Mouse (Mus musculus): ENCODE measurements at regions not wholly inside any gene's neighbourhood (a gene's known extent, or its start where the extent isn't known, plus 50 kb on each side); places are given as distances from the start of the nearest gene placed in this dataset.
"Not testable (repeated sequence)": the region's sequence is repeated elsewhere in the genome, so short reads cannot be mapped to it uniquely, and the experiment has no call there.

DNA sequence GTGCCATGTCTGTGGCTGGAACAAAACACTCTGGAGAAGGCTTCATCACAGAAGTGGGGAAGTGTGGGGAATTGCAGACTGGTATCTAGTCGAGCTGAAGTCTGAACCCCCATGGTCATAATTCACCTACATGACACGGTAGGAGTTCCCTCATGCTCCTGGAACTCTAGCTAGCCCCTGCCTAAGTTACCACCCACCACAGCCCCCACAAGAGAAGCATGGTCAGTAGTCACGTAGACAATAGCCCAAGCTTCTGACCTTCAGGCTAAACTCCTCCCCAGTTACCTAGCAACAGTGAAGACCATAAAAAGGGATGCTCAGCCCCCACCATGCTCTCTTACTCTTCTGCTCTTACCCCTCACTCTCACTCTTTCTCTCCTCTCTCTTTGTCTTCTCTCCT lies 143.8 kb upstream of the Gm17728 start:
- DNase-seq: not testable (repeated sequence)

DNA sequence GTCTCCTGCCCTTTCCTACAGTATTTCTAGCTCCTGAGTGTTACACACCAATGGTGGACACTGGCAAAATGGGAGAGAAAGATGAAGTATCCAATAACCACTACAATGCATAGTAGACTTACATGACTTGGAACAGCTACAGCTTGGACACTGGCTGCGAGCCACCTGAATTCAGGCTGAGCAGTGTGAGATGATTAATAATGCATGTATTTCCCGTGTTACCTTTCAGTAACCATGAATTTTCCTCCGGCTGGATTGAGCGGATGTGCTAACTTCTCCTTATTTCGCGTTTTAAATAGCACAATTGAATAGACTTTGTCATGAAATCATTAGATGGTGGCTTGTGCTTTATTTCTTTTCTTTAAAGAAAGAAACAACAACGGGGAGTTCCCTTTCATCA lies 142.4 kb upstream of the Gm17728 start:
- no peak for DNase-seq

GRCm38 (mm10) chr17:9281891-9282290 lies 140.0 kb upstream of the Gm17728 start:
- DNase-seq: no peak

DNA sequence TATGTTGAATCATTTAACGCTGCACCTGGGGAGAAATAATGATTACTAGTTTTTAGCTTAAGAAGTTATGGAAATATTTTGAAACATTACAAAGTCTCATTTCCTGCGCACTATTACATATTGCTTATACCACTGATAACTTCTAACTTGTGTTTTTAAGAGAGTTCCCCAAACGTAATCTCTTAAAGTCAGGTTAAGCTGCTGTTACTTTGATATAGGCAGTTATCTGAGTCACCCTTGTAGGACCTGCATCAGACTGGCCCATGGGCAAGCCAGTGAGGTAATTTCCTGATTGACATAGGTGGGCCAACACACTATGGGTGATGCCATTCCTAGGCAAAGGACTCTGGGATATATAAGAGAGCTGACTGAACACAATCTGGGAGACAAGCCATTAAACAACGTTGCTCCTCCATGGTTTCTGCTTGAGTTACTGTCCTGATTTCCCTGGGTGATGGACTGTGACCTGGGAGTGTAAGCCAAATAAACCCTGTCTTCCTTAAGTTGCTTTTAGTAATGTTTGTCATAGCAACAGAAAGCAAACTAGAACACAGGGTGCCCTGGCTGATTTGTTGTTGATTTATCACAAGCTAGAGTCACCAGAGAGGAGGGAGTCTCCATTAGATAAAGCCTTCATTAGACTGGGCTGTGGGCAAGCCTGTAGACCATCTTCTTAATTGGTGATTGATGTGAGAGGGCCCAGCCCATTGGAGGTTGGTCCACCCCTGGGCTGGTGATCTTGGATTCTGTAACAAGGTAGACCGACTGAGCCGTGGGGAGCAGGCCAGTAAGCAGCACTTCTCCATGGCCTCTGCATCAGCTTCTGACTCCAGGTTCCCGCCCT lies 139.3 kb upstream of the Gm17728 start:
- DNase-seq: no peak

GRCm38 (mm10) chr17:9286431-9286830 lies 135.4 kb upstream of the Gm17728 start:
- no peak for DNase-seq

GRCm38 (mm10) chr17:9286834-9287233 lies 135.0 kb upstream of the Gm17728 start:
- DNase-seq: no peak

GRCm38 (mm10) chr17:9287682-9288081 lies 134.2 kb upstream of the Gm17728 start:
- DNase-seq: no peak

GRCm38 (mm10) chr17:9291601-9292000 lies 130.3 kb upstream of the Gm17728 start:
- DNase-seq: no peak

DNA sequence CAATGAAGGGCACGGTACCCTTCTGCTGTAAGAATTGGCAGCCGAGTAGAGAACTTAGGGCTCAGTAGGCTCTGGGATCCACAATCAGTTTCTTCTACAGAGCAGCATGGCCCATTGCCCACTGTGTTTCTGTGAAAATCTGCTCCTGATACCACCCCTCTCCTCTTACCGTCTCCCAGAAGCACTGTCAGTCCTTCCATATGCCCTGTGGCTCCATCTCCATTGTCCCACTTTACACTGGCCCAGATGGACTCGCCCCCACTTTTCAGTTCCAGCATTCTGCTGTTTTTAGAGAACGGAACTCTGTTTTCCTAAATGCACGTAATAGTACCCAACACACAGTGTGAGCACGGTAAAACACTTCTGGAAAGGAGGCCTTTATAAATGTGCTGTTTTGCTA lies 129.6 kb upstream of the Gm17728 start:
- no peak for DNase-seq

DNA sequence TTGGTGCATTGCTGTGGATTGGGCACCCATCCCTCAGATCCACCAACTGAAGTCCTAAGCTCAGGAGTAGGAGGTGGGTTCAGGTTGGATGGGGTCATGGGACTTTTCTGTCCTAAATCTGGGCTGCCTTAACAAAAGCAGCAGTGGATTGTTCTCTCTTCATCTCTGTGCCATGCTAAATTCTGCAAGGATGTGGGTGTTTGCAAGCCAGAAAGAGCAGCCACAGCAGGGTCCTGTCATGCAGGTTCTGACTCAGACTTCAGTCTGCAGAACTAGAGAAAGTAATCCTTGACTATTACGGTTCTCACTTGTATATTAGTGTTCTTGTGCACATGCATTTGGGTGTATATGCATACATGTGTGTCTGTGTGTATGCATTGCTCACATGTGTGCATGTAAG lies 125.5 kb upstream of the Gm17728 start:
- no peak for DNase-seq

DNA sequence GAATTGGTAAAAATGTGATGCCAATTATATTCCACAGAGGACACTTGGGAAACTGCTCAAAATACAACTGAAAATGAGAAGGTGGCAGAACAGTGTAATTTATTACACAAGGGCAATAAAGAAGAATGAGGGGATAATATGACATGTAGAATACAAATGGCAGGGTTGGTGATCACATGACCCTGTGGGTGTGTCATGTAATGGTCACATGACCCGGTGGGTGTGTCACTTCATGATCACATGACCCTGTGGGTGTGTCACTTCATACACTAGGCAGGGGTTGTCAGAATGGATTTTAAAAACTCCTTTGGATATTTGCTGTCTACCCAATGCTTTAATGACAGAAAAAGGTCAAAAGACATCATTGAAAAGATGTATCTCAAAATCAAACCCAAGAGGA lies 123.6 kb upstream of the Gm17728 start:
- no peak for DNase-seq

DNA sequence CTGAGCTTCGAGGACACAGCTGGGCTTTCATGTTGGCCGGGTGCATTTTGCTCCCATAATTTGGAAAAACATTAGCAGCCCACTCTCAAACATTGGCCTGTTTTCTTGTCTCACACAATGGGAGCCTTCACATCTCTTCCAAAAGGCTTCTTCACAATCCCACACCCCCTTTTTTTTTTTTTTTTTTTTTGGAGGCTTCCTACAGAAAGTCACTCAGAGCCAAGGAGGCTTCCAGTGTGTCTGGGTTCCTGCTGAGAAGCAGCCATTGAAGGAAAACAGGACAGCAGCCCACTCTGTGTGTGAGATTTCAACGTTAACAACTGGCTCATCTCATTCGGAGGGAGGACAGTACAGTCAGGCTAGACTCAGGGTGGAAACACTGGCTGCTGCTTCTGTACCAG lies 120.8 kb upstream of the Gm17728 start:
- DNase-seq: no peak

DNA sequence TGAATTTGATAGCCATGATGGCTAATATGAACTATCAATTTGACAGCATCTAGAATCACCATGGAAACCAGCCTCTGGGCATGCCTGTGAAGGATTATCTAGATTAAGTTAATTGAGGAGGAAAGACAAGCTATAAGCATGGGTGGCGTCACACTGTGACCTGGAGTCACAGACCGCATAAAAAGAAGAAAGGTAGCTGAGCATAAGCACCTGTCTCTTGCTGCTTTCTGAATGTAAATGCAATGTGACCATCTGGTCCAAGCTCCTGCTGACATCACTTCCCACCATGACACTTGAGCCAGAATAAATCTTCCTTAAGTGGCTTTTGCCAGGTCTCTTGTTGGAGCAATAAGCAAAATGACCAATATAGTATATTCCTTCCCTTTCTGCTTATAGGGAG lies 113.4 kb upstream of the Gm17728 start:
- no peak for DNase-seq

DNA sequence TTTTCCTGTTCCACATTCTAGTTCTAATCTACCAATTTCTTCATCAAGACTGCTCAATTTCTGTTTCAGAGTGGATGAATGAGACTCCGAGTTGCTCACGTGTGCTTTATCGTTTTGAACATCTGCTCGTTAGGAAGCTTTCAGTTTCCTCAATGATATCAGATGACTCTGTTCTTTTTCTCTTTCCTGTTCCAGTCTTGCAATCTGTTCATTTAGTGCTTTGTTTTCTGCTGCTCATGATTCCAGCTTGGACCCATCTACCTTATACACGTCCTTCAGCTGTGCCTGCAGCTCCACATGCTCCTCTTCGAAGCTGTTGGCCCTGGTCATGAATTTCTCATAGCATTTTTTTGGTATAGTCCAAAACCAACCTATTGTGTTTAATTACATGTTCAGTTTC lies 99.1 kb upstream of the Gm17728 start:
- no peak for DNase-seq

- no peak for DNase-seq
These were observed 92.9 kb upstream of the Gm17728 start for GRCm38 (mm10) chr17:9328886-9329455.

DNA sequence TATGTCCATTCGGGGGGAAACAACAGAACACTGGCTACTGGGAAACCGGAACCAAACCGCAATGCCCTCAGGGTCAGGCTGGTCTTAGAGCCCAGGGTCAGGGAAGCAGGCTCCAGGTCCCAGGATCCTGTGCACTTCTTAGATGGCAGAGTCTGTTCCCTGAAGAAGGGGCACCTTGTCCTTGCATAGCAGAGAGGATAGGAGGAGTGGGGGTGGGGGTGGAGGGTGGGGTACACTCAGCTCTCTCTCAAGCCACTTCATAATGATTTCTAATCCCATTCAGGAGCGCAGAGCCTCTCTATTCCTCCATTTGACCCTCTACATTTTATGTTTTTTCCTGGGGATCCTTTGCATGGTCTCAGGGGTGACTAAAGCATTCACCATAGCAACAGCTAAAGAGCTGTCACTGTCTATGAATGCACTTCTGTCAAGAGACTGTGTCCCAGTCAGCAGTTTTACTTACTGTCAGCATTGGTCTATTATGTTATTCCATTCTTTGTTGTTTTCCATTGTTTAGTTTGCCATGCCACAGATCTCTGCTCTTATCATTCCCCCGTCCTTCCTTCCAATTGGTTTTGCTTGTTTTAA lies 64.2 kb upstream of the Gm17728 start:
- no peak for DNase-seq
